Mouse (Mus musculus): ENCODE measurements at regions not wholly inside any gene's neighbourhood (a gene's known extent, or its start where the extent isn't known, plus 50 kb on each side); places are given as distances from the start of the nearest gene placed in this dataset.
A peak's percentile ranks its signal among the peaks of the same experiment; 100 is the strongest.

- no peak for DNase-seq (ENCODE audit: extremely low read depth, insufficient read length, low spot score)
Measured at GRCm38 (mm10) chr13:85035903-85036302, 153.3 kb upstream of the Ccnh start.

- DNase-seq (ENCODE audit: extremely low read depth, insufficient read length, low spot score): no peak
Measured at GRCm38 (mm10) chr13:85036830-85037229, 152.4 kb upstream of the Ccnh start.

GRCm38 (mm10) chr13:85066585-85067550 is 122.3 kb upstream of the Ccnh start:
- DNase-seq (ENCODE audit: extremely low read depth, insufficient read length, low spot score): no peak

GRCm38 (mm10) chr13:85067551-85068283 is 121.5 kb upstream of the Ccnh start:
- DNase-seq (ENCODE audit: extremely low read depth, insufficient read length, low spot score): no peak

GRCm38 (mm10) chr13:85068403-85068802 is 120.8 kb upstream of the Ccnh start:
- DNase-seq (ENCODE audit: extremely low read depth, insufficient read length, low spot score): no peak

- no peak for DNase-seq (ENCODE audit: extremely low read depth, insufficient read length, low spot score)
Measured at GRCm38 (mm10) chr13:85083335-85083734, 105.9 kb upstream of the Ccnh start.

- no peak for DNase-seq (ENCODE audit: extremely low read depth, insufficient read length, low spot score)
Measured at GRCm38 (mm10) chr13:85083742-85084141, 105.5 kb upstream of the Ccnh start.

- DNase-seq (ENCODE audit: extremely low read depth, insufficient read length, low spot score): no peak
Measured at GRCm38 (mm10) chr13:85096174-85096573, 93.0 kb upstream of the Ccnh start.

GRCm38 (mm10) chr13:85123309-85123708 is 65.9 kb upstream of the Ccnh start:
- no peak for DNase-seq (ENCODE audit: extremely low read depth, insufficient read length, low spot score)

GRCm38 (mm10) chr13:85126573-85127547 is 62.3 kb upstream of the Ccnh start:
- DNase-seq (ENCODE audit: extremely low read depth, insufficient read length, low spot score): peak; percentile 93

- no peak for DNase-seq (ENCODE audit: extremely low read depth, insufficient read length, low spot score)
Measured at GRCm38 (mm10) chr13:85127548-85127925, 61.7 kb upstream of the Ccnh start.
